Comparison of ENCODE assay signal across 9 mouse cellular contexts in genomic region chr16:94362174-94362873, GRCm38 (mm10). TPM values are rescaled to one million over a fixed set of nuclear protein-coding genes. Genes with fewer than 3 reads are reported as not detected.
DNase-seq lines count a peak whose midpoint lies in the region; ATAC-seq lines count a peak whose summit lies in the region.
"Had no signal": no experiment of that assay in that cellular context is flagged by ENCODE, and none has a peak within 500 bp of the region (broad histone marks: within the 10 kb centered on the region; RNA-seq: fewer than 3 reads in every experiment).

No protein-coding gene starts in this region.

- peak overlapping the region; percentile 40 for H3K4me2 ChIP-seq in heart, embryonic 12.5 days
- H3K4me2 ChIP-seq in midbrain, embryonic 14.5 days (ENCODE audit: low read length): no peak overlapping the region

- peak overlapping the region; percentile 60; the same call in 1 of the 2 replicates for H3K27ac ChIP-seq in heart, embryonic 12.5 days (ENCODE audit: poor library complexity, severe bottlenecking)
- peak overlapping the region; percentile 16; the same call in 1 of the 2 replicates for H3K27ac ChIP-seq in midbrain, embryonic 14.5 days (replicated peaks; ENCODE audit: low read depth, low read length)

- H3K27me3 ChIP-seq in heart, embryonic 12.5 days (replicated peaks): no peaks in the 10 kb centered on the region
- no peaks in the 10 kb centered on the region for H3K27me3 ChIP-seq in midbrain, embryonic 14.5 days (ENCODE audit: control insufficient read depth, insufficient read depth, low read length)

- no peak overlapping the region for H3K4me3 ChIP-seq in heart, embryonic 12.5 days
- no peak overlapping the region for H3K4me3 ChIP-seq in midbrain, embryonic 14.5 days (replicated peaks; ENCODE audit: low read depth, low read length)
- H3K4me3 ChIP-seq: erythroblast, embryonic 14.5 days had no signal

- no peaks in the 10 kb centered on the region for H3K9me3 ChIP-seq in heart, embryonic 12.5 days (replicated peaks)
- H3K9me3 ChIP-seq in midbrain, embryonic 14.5 days (ENCODE audit: control insufficient read depth, low read length): no peaks in the 10 kb centered on the region

- ATAC-seq in cerebellum, adult (ENCODE audit: insufficient number of reproducible peaks, low FRiP score, low TSS enrichment): no peak
- peak; percentile 87 for ATAC-seq in heart, embryonic 12.5 days (ENCODE audit: insufficient number of reproducible peaks, low FRiP score)
- ATAC-seq in midbrain, embryonic 14.5 days (ENCODE audit: low FRiP score, low TSS enrichment): no peak
- no peak for ATAC-seq in erythroid progenitor cell, adult 5-6 weeks (replicated peaks; ENCODE audit: low FRiP score, poor library complexity, severe bottlenecking)

- DNase-seq in cerebellum, adult 11-12 months: peak; percentile 53
- DNase-seq in Muller cell, postnatal 12 days (ENCODE audit: inconsistent ontology term): peak; percentile 94
- peak; percentile 48 for DNase-seq in embryo, embryonic 9.5 days (ENCODE audit: extremely low spot score)
- peak; percentile 25 to 53 for DNase-seq in layer of hippocampus, postnatal 25 days (ENCODE audit: extremely low spot score in 1 of 2, low spot score in 1 of 2)
- peak; percentile 77 for DNase-seq in midbrain, embryonic 14.5 days

- peaks cover 20% of the 10 kb centered on the region for H3K4me1 ChIP-seq in heart, embryonic 12.5 days (replicated peaks)
- peaks cover 8% of the 10 kb centered on the region; the same call in 1 of the 2 replicates for H3K4me1 ChIP-seq in midbrain, embryonic 14.5 days (ENCODE audit: control insufficient read depth, insufficient read depth, low read length)

- peaks cover 14% of the 10 kb centered on the region; the same call in 1 of the 2 replicates for H3K36me3 ChIP-seq in heart, embryonic 12.5 days
- H3K36me3 ChIP-seq in midbrain, embryonic 14.5 days (ENCODE audit: control insufficient read depth, insufficient read depth, low read length): peaks cover 9% of the 10 kb centered on the region; the same call in 1 of the 2 replicates

- no peak overlapping the region for H3K9ac ChIP-seq in heart, embryonic 12.5 days
- H3K9ac ChIP-seq in midbrain, embryonic 14.5 days (replicated peaks; ENCODE audit: low read length): no peak overlapping the region; the same call in 1 of the 2 replicates

- WGBS in heart, embryonic 12.5 days: 31% methylated on average over 10 of the region's 10 CpGs
- WGBS in midbrain, embryonic 14.5 days: 47% methylated on average over 10 of the region's 10 CpGs

RNA-seq across cellular contexts. Expression of gene Ttc3, which starts 8.1 kb away (rescaled TPM):
- polyA plus RNA-seq in heart, embryonic 12.5 days (2016; fragmentation: Nextera tagmentation; extraction: Ambion mirVana): 212 and 237 TPM in 2 replicates
- 100 to 1,000 TPM; 750 to 824 TPM for total RNA-seq in layer of hippocampus, postnatal 25 days (2021)
- polyA plus RNA-seq in midbrain, embryonic 14.5 days (2014; fragmentation: Nextera tagmentation; extraction: Ambion mirVana): 1,082 and 1,144 TPM in 2 replicates
- total RNA-seq in erythroid progenitor cell, adult 5-6 weeks (2015; ENCODE audit: low replicate concordance): 7.5 and 14.8 TPM in 2 replicates
- 26.6 and 40.9 TPM in 2 replicates for total RNA-seq in erythroid progenitor cell, adult 5-6 weeks (2017; ENCODE audit: low replicate concordance)

RNA-seq across cellular contexts. Expression of gene Pigp, which starts 9.3 kb away (rescaled TPM):
- polyA plus RNA-seq in heart, embryonic 12.5 days (2016; fragmentation: Nextera tagmentation; extraction: Ambion mirVana): 104 and 111 TPM in 2 replicates
- total RNA-seq in layer of hippocampus, postnatal 25 days (2021): 10 to 100 TPM; 40.2 to 40.9 TPM
- polyA plus RNA-seq in midbrain, embryonic 14.5 days (2014; fragmentation: Nextera tagmentation; extraction: Ambion mirVana): 103 and 163 TPM in 2 replicates
- 2.5 and 13.0 TPM in 2 replicates for total RNA-seq in erythroid progenitor cell, adult 5-6 weeks (2015; ENCODE audit: low replicate concordance)
- 7.7 TPM in 1 of 2 replicates, not detected in the other for total RNA-seq in erythroid progenitor cell, adult 5-6 weeks (2017; ENCODE audit: low replicate concordance)

RNA-seq across cellular contexts. Expression of gene Ripply3, which starts 34.1 kb away (rescaled TPM):
- 4.2 and 4.3 TPM in 2 replicates for polyA plus RNA-seq in heart, embryonic 12.5 days (2016; fragmentation: Nextera tagmentation; extraction: Ambion mirVana)
- under 1 TPM; 0.17 to 0.23 TPM for total RNA-seq in layer of hippocampus, postnatal 25 days (2021)
- 0.70 and 1.2 TPM in 2 replicates for polyA plus RNA-seq in midbrain, embryonic 14.5 days (2014; fragmentation: Nextera tagmentation; extraction: Ambion mirVana)
- total RNA-seq in erythroid progenitor cell, adult 5-6 weeks (2015; ENCODE audit: low replicate concordance): not detected in 2 replicates
- total RNA-seq in erythroid progenitor cell, adult 5-6 weeks (2017; ENCODE audit: low replicate concordance): not detected in 2 replicates
- polyA plus RNA-seq: erythroblast, embryonic 14.5 days had no signal

RNA-seq across cellular contexts. Expression of gene Hlcs, which starts 49.0 kb away (rescaled TPM):
- polyA plus RNA-seq in heart, embryonic 12.5 days (2016; fragmentation: Nextera tagmentation; extraction: Ambion mirVana): 10.3 and 11.0 TPM in 2 replicates
- total RNA-seq in layer of hippocampus, postnatal 25 days (2021): 10 to 100 TPM; 12.4 to 13.7 TPM
- polyA plus RNA-seq in midbrain, embryonic 14.5 days (2014; fragmentation: Nextera tagmentation; extraction: Ambion mirVana): 6.6 and 7.2 TPM in 2 replicates
- 0.36 and 1.3 TPM in 2 replicates for total RNA-seq in erythroid progenitor cell, adult 5-6 weeks (2015; ENCODE audit: low replicate concordance)
- total RNA-seq in erythroid progenitor cell, adult 5-6 weeks (2017; ENCODE audit: low replicate concordance): 0.64 and 5.1 TPM in 2 replicates

Comparison
In these comparisons a context has a peak if more than half of its experiments do, and no peak if none do; other contexts are left out.
1. DNase-seq: peak in every context shown above with its lines; median percentile 94 in Muller cell, postnatal 12 days; 77 in midbrain, embryonic 14.5 days; 53 in cerebellum, adult 11-12 months; 48 in embryo, embryonic 9.5 days; 39 in layer of hippocampus, postnatal 25 days.
2. RNA of gene Ttc3, which starts 8.1 kb away (total RNA-seq): 750 to 824 TPM in layer of hippocampus, postnatal 25 days; 7.5 to 40.9 TPM in erythroid progenitor cell, adult 5-6 weeks; every median in the first group is over 10 times any median in the second.